Mouse (Mus musculus) CH12.LX (cell line): ENCODE results near the gene Acvrl1. TPM values are rescaled to one million over a fixed set of nuclear protein-coding genes. Genes with fewer than 3 reads are reported as not detected.

ENCODE experiments used
- DNase-seq: peaks from one replicate; pipeline ENCODE4 v3.0.0-alpha.2; 2013; ENCODE audit errors: extremely low read depth
- H3K27ac ChIP-seq: 2 replicates; pipeline ENCODE4 v1.5.1; 2012; ENCODE audit warnings: low read depth, mild to moderate bottlenecking, control low read depth, moderate library complexity; ENCODE audit not compliant: insufficient read depth
- H3K27me3 ChIP-seq: replicated peaks from 2 replicates; pipeline ENCODE3; 2012; ENCODE audit warnings: inconsistent platforms
- H3K36me3 ChIP-seq, 2 experiments: replicated peaks in 1 of 2; 2 replicates each; pipeline versions ENCODE3 to v1.6.1; 2012; ENCODE audit warnings: inconsistent platforms in 1 of 2, low read length in 1 of 2, mild to moderate bottlenecking in 1 of 2, mixed read lengths in 1 of 2, moderate library complexity in 1 of 2; ENCODE audit not compliant: control insufficient read depth in 1 of 2, insufficient read depth in 1 of 2
- H3K4me1 ChIP-seq, 2 experiments: 2 replicates each; pipeline ENCODE4 v1.6.1; 2012; ENCODE audit warnings: inconsistent platforms in 1 of 2, moderate library complexity in 1 of 2; ENCODE audit not compliant: insufficient read depth in 2 of 2, control insufficient read depth in 1 of 2
- H3K4me2 ChIP-seq: 2 replicates; pipeline ENCODE4 v1.6.1; 2012; ENCODE audit warnings: low read depth, mild to moderate bottlenecking, control low read depth; ENCODE audit not compliant: poor library complexity, insufficient read depth, severe bottlenecking
- H3K4me3 ChIP-seq, 3 experiments: fragments of 150-350 bp in 1 of 3; sonication (generic) in 1 of 3; replicated peaks in 1 of 3; 2 replicates each; pipeline versions ENCODE3 to v1.5.1; 2011 to 2012; ENCODE audit warnings: low read depth in 2 of 3, low read length in 2 of 3, mild to moderate bottlenecking in 2 of 3, moderate library complexity in 2 of 3, control low read depth in 1 of 3, improper control_type of control experiment in 1 of 3, inconsistent platforms in 1 of 3, mixed read lengths in 1 of 3; ENCODE audit not compliant: poor library complexity in 1 of 3
- H3K79me2 ChIP-seq: replicated peaks from 2 replicates; pipeline ENCODE4 v1.6.1; 2012; ENCODE audit warnings: mild to moderate bottlenecking, moderate library complexity; ENCODE audit not compliant: control insufficient read depth, poor library complexity, insufficient read depth, severe bottlenecking; ENCODE audit errors: extremely low read depth
- H3K9ac ChIP-seq: 2 replicates; pipeline ENCODE4 v1.6.1; 2012; ENCODE audit warnings: low read depth, mild to moderate bottlenecking, control low read depth, moderate library complexity; ENCODE audit not compliant: insufficient read depth
- H3K9me3 ChIP-seq: replicated peaks from 2 replicates; pipeline ENCODE3; 2012; ENCODE audit warnings: low read length, inconsistent platforms, mixed read lengths
- BHLHE40 ChIP-seq: IDR thresholded peaks from 2 replicates; pipeline ENCODE4 v1.6.1; 2011; ENCODE audit warnings: mild to moderate bottlenecking, low read depth, low read length, improper control_type of control experiment
- CHD1 ChIP-seq: IDR thresholded peaks from 2 replicates; pipeline ENCODE4 v1.6.1; 2012; ENCODE audit warnings: low read depth, low read length, improper control_type of control experiment, inconsistent platforms
- CHD2 ChIP-seq: IDR thresholded peaks from 2 replicates; pipeline ENCODE4 v1.6.1; 2011; ENCODE audit warnings: low read length, improper control_type of control experiment
- E2F4 ChIP-seq: IDR thresholded peaks from 2 replicates; pipeline ENCODE4 v1.6.1; 2011; ENCODE audit warnings: low read depth, low read length, improper control_type of control experiment; ENCODE audit not compliant: insufficient replicate concordance
- ELF1 ChIP-seq: IDR thresholded peaks from 2 replicates; pipeline ENCODE4 v1.6.1; 2014; ENCODE audit warnings: low read depth, mild to moderate bottlenecking, inconsistent platforms, low read length, improper control_type of control experiment
- EP300 ChIP-seq: IDR thresholded peaks from 2 replicates; pipeline ENCODE4 v1.6.1; 2011; ENCODE audit warnings: low read length, improper control_type of control experiment
- ETS1 ChIP-seq: conservative IDR thresholded peaks from 2 replicates; pipeline ENCODE4 v1.6.1; 2012; ENCODE audit warnings: low read depth, mild to moderate bottlenecking, inconsistent platforms, low read length, improper control_type of control experiment, moderate library complexity
- GABPA ChIP-seq: IDR thresholded peaks from 2 replicates; pipeline ENCODE4 v1.6.1; 2012; ENCODE audit warnings: low read depth, low read length, improper control_type of control experiment, inconsistent platforms; ENCODE audit not compliant: insufficient replicate concordance
- HCFC1 ChIP-seq: IDR thresholded peaks from 2 replicates; pipeline ENCODE4 v1.6.1; 2012; ENCODE audit warnings: low read depth, mild to moderate bottlenecking, inconsistent platforms, low read length, improper control_type of control experiment
- IRF4 ChIP-seq: IDR thresholded peaks from 2 replicates; pipeline ENCODE4 v1.6.1; 2014; ENCODE audit warnings: low read depth, mild to moderate bottlenecking, inconsistent platforms, low read length, improper control_type of control experiment
- JUN ChIP-seq: IDR thresholded peaks from 2 replicates; pipeline ENCODE4 v1.6.1; 2011; ENCODE audit warnings: low read depth, mild to moderate bottlenecking, low read length, improper control_type of control experiment, moderate library complexity; ENCODE audit not compliant: insufficient read depth
- JUND ChIP-seq: conservative IDR thresholded peaks from 2 replicates; pipeline ENCODE4 v1.6.1; 2011; ENCODE audit warnings: low read depth, low read length, improper control_type of control experiment
- KAT2A ChIP-seq: IDR thresholded peaks from 2 replicates; pipeline ENCODE4 v1.6.1; 2012; ENCODE audit warnings: low read length, improper control_type of control experiment, inconsistent platforms; ENCODE audit not compliant: insufficient replicate concordance
- MAFK ChIP-seq: IDR thresholded peaks from 2 replicates; pipeline ENCODE4 v1.6.1; 2011; ENCODE audit warnings: low read length, improper control_type of control experiment; ENCODE audit not compliant: insufficient replicate concordance
- MAX ChIP-seq: IDR thresholded peaks from 2 replicates; pipeline ENCODE4 v1.6.1; 2011; ENCODE audit warnings: low read length, improper control_type of control experiment
- MAZ ChIP-seq: IDR thresholded peaks from 2 replicates; pipeline ENCODE4 v1.6.1; 2012; ENCODE audit warnings: low read depth, mild to moderate bottlenecking, inconsistent platforms, low read length, improper control_type of control experiment, moderate library complexity
- MEF2A ChIP-seq: IDR thresholded peaks from 2 replicates; pipeline ENCODE4 v1.6.1; 2014; ENCODE audit warnings: low read depth, mild to moderate bottlenecking, inconsistent platforms, low read length, improper control_type of control experiment, borderline replicate concordance
- MXI1 ChIP-seq: IDR thresholded peaks from 2 replicates; pipeline ENCODE4 v1.6.1; 2011; ENCODE audit warnings: mild to moderate bottlenecking, low read depth, low read length, improper control_type of control experiment
- MYC ChIP-seq: IDR thresholded peaks from 2 replicates; pipeline ENCODE4 v1.6.1; 2011; ENCODE audit warnings: low read depth, mild to moderate bottlenecking, improper control_type of control experiment, low read length
- NELFE ChIP-seq: IDR thresholded peaks from 2 replicates; pipeline ENCODE4 v1.6.1; 2011; ENCODE audit warnings: low read depth, low read length, improper control_type of control experiment
- NRF1 ChIP-seq: IDR thresholded peaks from 2 replicates; pipeline ENCODE4 v1.6.1; 2014; ENCODE audit warnings: low read depth, mild to moderate bottlenecking, inconsistent platforms, low read length, improper control_type of control experiment, moderate library complexity
- POLR2A ChIP-seq: IDR thresholded peaks from 2 replicates; pipeline ENCODE4 v1.6.1; 2011; ENCODE audit warnings: low read depth, mild to moderate bottlenecking, improper control_type of control experiment, low read length
- POLR2AphosphoS2 ChIP-seq: IDR thresholded peaks from 2 replicates; pipeline ENCODE4 v1.6.1; 2011; ENCODE audit warnings: low read depth, low read length, improper control_type of control experiment
- RAD21 ChIP-seq: IDR thresholded peaks from 2 replicates; pipeline ENCODE4 v1.6.1; 2011; ENCODE audit warnings: low read depth, mild to moderate bottlenecking, low read length, improper control_type of control experiment, moderate library complexity
- RCOR1 ChIP-seq: conservative IDR thresholded peaks from 2 replicates; pipeline ENCODE4 v1.6.1; 2012; ENCODE audit warnings: low read depth, mild to moderate bottlenecking, inconsistent platforms, low read length, improper control_type of control experiment
- SIN3A ChIP-seq: IDR thresholded peaks from 2 replicates; pipeline ENCODE4 v1.6.1; 2012; ENCODE audit warnings: low read length, improper control_type of control experiment, inconsistent platforms
- SMC3 ChIP-seq: IDR thresholded peaks from 2 replicates; pipeline ENCODE4 v1.6.1; 2011; ENCODE audit warnings: low read depth, low read length, improper control_type of control experiment
- TBP ChIP-seq: conservative IDR thresholded peaks from 2 replicates; pipeline ENCODE4 v1.6.1; 2011; ENCODE audit warnings: low read depth, low read length, improper control_type of control experiment
- TCF12 ChIP-seq: IDR thresholded peaks from 2 replicates; pipeline ENCODE4 v1.6.1; 2014; ENCODE audit warnings: low read depth, mild to moderate bottlenecking, inconsistent platforms, low read length, improper control_type of control experiment
- USF2 ChIP-seq: conservative IDR thresholded peaks from 2 replicates; pipeline ENCODE4 v1.6.1; 2011; ENCODE audit warnings: low read depth, low read length, improper control_type of control experiment
- ZKSCAN1 ChIP-seq: IDR thresholded peaks from 2 replicates; pipeline ENCODE4 v1.6.1; 2012; ENCODE audit warnings: low read depth, inconsistent platforms, low read length, improper control_type of control experiment, borderline replicate concordance
- dilution Hi-C: fragments of 300-500 bp; cut with MboI; formaldehyde crosslinking; loops from 2 replicates; pipeline ENCODE4 v1.14.3; 2020; ENCODE audit warnings: low sequenced_read_pairs; ENCODE audit not compliant: extremely low pct_unique_long_range_greater_than_20kb, extremely low pct_ligation_motif_present
- in situ Hi-C: fragments of 300-500 bp; cut with MboI; formaldehyde crosslinking; loops from 3 replicates; pipeline ENCODE4 v1.14.3; 2019; ENCODE audit warnings: low sequenced_read_pairs, low pct_ligation_motif_present, low pct_unique_long_range_greater_than_20kb, mixed read lengths
- polyA plus RNA-seq: library from polyadenylated mRNA; unstranded; fragments of >175 nt; gene quantifications from 2 replicates; pipeline ENCODE4 v1.2.1, GENCODE M21; 2012; ENCODE audit warnings: low read depth; ENCODE audit not compliant: insufficient read length
- total RNA-seq, 2 experiments: library from RNA; depleted of rRNA; stranded (reverse); fragments of 300-350 nt in 1 of 2; fragments of >200 nt in 1 of 2; gene quantifications; 2 replicates each; pipeline ENCODE4 v1.2.3; 2012 to 2014

The Acvrl1 gene
- total and polyA plus RNA-seq, 3 experiments: 4.0 to 9.5 (median 5.2) TPM

DNA sequence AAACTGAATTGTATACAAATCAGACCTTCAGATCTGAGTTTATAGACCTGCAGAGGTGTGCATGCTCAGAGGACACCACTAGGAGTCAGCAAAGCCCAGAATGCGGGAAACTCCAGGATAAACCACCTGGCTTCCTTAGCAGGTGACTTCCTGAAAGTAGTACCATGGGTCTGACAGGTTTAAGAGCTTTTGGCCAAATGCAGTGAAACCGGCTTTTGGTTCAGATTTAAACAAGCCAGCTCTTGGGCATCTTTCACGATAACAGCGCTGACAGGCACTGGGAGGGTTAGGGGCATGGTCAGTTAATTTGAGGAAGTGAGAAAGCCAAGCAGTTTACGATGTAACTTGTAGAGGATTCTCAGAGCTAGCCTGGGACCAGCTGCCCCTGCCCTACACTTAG is 59.6 kb downstream of the Acvrl1 start (continued):
- TF ChIP-seq E2F4: no peak
- 0 out of 2 replicates have a peak, but pooled peaks have one; percentile 22 for TF ChIP-seq POLR2A
- TF ChIP-seq BHLHE40: peak; percentile 82
- peak; percentile 81 for TF ChIP-seq MYC
- TF ChIP-seq POLR2AphosphoS2: no peak
- no peak for TF ChIP-seq USF2
- TF ChIP-seq MAX: peak; percentile 23; the same call in 1 of the 2 replicates
- no peak for TF ChIP-seq CHD2
- no peak for TF ChIP-seq JUN
- TF ChIP-seq, all 38 proteins: peak for 17

DNA sequence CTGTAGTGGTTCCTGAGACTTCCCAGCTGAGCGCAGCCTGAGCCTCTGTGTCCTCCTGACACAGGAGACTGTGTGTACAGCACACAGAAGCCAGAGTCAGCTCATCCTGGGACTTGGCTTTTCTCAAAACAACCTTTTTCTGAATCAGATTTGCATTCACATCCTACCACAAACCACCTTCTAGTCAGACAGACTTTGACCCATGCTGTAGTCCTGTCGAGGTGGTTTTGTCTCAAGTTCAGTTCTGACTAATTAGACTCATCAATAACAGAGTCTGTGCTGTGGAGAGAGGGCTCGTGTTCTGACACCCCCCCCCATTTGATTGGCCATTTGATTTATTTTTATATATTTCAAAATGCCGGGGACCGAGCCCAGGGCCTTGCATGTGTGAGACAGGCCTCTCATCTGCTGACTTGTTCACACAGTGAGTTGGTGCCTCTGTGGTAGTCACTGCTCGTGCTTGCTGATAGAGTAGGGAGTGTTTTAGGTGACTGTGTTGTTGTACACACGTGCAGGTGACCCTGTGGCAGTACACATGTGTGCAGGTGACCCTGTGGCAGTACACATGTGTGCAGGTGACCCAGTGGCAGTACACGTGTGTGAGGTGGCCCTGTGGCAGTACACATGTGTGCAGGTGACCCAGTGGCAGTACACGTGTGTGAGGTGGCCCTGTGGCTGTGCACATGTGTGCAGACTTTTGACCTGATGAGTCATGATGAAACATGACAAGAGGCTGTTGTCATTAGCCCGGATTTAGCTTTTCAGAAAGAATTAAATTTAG is 61.8 kb downstream of the Acvrl1 start:
- in situ Hi-C loops (loop anchor here (5.0 kb wide), 1 partner anchor 43 kb away; no protein-coding TSS in a partner anchor), dilution Hi-C loops (no loop called here)
- Histone ChIP-seq H3K79me2 (no peaks in the 10 kb centered on the region; the same call in 1 of the 2 replicates), H3K4me1 (peaks cover 41 to 53% of the 10 kb centered on the region in 2 experiments), H3K36me3 (peaks cover 7 to 15% of the 10 kb centered on the region in 2 experiments), H3K27ac (peak overlapping the region; percentile 99), H3K9ac (no peak overlapping the region), H3K4me2 (peak overlapping the region; percentile 64), H3K4me3 (peak overlapping the region in 1 of 3 experiments; percentile 58), H3K27me3 (no peaks in the 10 kb centered on the region), H3K9me3 (peaks cover 3% of the 10 kb centered on the region)
- TF ChIP-seq GABPA (no peak), EP300 (peak; percentile 95), JUN (peak; percentile 91), BHLHE40 (peak; percentile 94), MAZ (no peak), CHD1 (0 out of 2 replicates have a peak, but pooled peaks have one; percentile 4), TBP (0 out of 2 replicates have a peak, but pooled peaks have one; percentile 32), MAFK (peak; percentile 91), NRF1 (0 out of 2 replicates have a peak, but pooled peaks have one; percentile 24), E2F4 (0 out of 2 replicates have a peak, but pooled peaks have one; percentile 30), HCFC1 (0 out of 2 replicates have a peak, but pooled peaks have one; percentile 33), JUND (peak; percentile 96), SIN3A (peak; percentile 83), CHD2 (peak; percentile 64; the same call in 1 of the 2 replicates), SMC3 (no peak), ELF1 (no peak), MYC (peak; percentile 86), MXI1 (peak; percentile 92), MAX (peak; percentile 86; the same call in 1 of the 2 replicates), IRF4 (peak; percentile 97), TCF12 (peak; percentile 86), KAT2A (no peak), MEF2A (peak; percentile 95), ZKSCAN1 (no peak), ETS1 (peak; percentile 89), NELFE (0 out of 2 replicates have a peak, but pooled peaks have one; percentile 27), RCOR1 (peak; percentile 86), RAD21 (no peak; the same call in 1 of the 2 replicates)
- peak; percentile 93 for DNase-seq
